Mouse (Mus musculus) limb, embryonic 10.5 days (tissue): Measurements from ENCODE around the gene Fgfr2. TPM values are rescaled to one million over a fixed set of nuclear protein-coding genes. Genes with fewer than 3 reads are reported as not detected.

Experiments used
- DNase-seq: peaks from one replicate; pipeline ENCODE4 v3.0.0-alpha.2; 2017; ENCODE audit warnings: low spot score
- H3K27ac ChIP-seq: fragments of 300-500 bp; sonication (generic); 2 replicates; pipeline ENCODE4 v1.5.1; 2016; ENCODE audit warnings: mild to moderate bottlenecking
- H3K27me3 ChIP-seq: fragments of 300-500 bp; sonication (generic); 2 replicates; pipeline ENCODE4 v1.6.1; 2016; ENCODE audit warnings: low read depth, mild to moderate bottlenecking; ENCODE audit not compliant: poor library complexity, severe bottlenecking
- H3K36me3 ChIP-seq: fragments of 300-500 bp; sonication (generic); 2 replicates; pipeline ENCODE4 v1.6.1; 2016; ENCODE audit warnings: mild to moderate bottlenecking, moderate library complexity
- H3K4me1 ChIP-seq: fragments of 300-500 bp; sonication (generic); 2 replicates; pipeline ENCODE4 v1.6.1; 2016
- H3K4me3 ChIP-seq: fragments of 300-500 bp; sonication (generic); 2 replicates; pipeline ENCODE4 v1.5.1; 2016; ENCODE audit warnings: mild to moderate bottlenecking, moderate library complexity
- H3K9me3 ChIP-seq: fragments of 300-500 bp; sonication (generic); replicated peaks from 2 replicates; pipeline ENCODE4 v1.6.1; 2016; ENCODE audit warnings: mild to moderate bottlenecking
- WGBS: fragments of 180-500 bp; shearing (Covaris S2); methylation state at CpG from one replicate; pipeline ENCODE4 v1.1.7; 2016; 5-methylcytosine and 5-hydroxymethylcytosine counted together
- polyA plus RNA-seq: library from polyadenylated mRNA; unstranded; fragments of >200 nt; fragmentation: Nextera tagmentation; extraction: Ambion mirVana; gene quantifications from 2 replicates; pipeline ENCODE4 v1.2.1, GENCODE M21; 2016

Fgfr2 gene
- polyA plus RNA-seq, 1 experiment from 2014 or later = 64.4 TPM

DNA sequence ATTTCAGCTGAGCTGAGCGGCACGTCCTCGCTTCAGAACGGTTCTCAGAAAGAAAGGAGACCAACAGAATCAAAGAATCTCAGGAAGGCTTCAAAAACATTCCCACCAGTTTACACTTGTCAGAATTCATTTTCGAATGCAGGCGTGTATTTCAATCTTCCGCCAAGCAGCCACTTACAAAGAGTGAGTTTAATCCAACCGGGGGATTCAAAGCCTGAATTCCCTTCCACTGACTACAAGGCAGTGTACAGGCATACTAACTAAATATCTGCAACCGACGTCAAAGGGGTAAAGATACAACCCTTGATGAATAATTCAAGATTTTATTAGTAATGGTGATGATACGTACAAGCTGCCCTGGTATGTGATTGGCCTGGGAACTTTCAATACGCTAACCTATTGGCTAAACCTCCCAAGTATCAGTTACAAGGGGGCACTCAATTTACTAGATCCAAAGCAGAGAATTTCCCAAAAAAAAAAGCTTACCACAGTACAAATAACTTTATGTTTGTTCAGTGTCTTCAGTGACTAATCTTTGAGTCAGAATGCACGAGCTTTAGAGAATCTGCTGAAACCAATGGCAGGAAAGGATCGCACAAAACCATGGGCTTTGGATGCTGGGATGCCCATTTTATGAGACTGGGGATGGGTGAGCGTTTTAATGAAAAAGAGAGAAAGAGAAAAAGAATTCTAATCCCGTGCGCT, 2860.5 kb downstream of the Fgfr2 start:
- DNase-seq = no peak
- 26% methylated on average over 17 of the region's 17 CpGs for WGBS
- H3K27me3 ChIP-seq = peaks cover 52% of the 10 kb centered on the region
- H3K9me3 ChIP-seq = no peaks in the 10 kb centered on the region
- H3K4me1 ChIP-seq = peaks cover 89% of the 10 kb centered on the region
- H3K36me3 ChIP-seq = peaks cover 16% of the 10 kb centered on the region
- H3K27ac ChIP-seq = peak overlapping the region; percentile 26; the same call in 1 of the 2 replicates
- H3K4me3 ChIP-seq = peak overlapping the region; percentile 82

DNA sequence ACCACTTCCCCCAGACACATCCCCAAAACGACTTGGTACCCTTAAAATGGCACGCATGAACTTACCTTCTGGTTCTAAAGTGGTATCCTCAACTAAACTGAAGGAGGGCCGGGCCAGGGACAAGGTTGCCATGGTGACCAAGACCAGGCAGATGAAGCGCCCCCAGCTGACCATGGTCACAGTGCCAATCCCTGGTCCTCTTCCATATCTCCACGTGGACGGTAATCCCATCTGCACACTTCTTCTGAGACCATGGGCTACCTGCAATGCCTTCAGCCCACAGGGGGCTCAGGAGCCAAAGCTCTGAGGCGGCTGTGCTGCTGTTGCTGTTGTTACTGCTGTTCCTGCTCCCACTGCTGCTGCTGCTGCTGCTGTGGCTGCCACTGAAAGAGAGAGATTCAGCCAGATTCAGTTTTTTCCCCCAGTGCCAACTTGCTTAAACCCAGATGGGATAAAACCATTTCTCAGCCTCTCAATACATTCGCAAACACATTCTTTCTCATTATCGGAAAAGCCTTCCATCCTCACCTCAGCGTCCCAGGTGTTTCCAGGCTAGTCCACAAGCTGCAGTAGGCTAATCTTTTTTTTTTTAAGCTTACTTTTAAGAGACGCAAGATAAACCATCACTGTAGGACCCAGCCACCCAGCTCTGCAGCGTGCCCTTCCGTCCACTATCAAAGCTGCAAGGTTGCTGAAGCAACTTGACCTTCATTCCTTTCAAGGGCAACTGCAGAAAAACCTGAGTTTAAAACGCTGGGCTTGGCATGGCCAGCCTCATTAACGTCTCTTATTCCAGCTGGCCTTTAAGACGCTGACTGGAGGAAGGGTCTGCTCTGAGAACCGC, 2861.2 kb downstream of the Fgfr2 start:
- no peak for DNase-seq
- Histone ChIP-seq H3K9me3 (no peaks in the 10 kb centered on the region), H3K27ac (peak overlapping the region; percentile 26; the same call in 1 of the 2 replicates), H3K27me3 (peaks cover 50% of the 10 kb centered on the region), H3K4me1 (peaks cover 97% of the 10 kb centered on the region), H3K4me3 (peak overlapping the region; percentile 82), H3K36me3 (peaks cover 19% of the 10 kb centered on the region)
- 42% methylated on average over 17 of the region's 17 CpGs for WGBS

DNA sequence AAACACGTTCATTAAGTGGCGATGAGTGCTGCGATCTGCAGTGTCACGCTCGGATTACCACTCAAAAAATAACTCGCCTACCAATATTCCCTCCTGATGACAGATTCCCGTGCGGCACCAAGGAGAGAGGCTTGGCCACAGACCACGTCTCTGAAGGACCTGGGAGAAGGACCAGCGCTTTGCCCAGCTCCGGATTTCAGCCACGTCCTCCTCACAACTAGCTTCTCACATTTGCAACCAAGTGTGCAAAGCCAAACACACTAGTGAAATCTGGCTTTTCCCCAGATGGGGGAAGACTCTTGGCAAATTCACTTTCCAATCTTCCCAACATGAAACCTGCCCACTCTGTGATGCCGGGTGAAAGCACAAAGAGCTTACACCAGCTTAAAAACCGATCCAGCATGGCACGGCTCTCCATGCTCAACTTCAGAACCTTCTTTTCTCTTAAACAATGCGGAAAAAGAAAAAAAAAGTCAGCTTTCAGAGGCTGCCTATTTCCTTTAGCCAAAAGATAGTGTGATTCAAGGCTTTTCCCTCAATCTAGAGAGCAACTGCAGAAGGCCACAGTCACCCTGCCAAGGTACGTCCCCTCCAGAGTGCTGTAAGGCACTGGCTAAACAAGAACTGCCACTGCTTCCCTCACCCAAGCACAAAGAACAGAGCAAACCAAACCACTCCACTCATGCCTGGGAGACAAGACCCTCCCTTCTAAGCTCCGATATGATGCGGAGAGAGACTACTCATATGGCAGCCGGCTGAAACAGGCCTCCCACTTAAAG, 2862.1 kb downstream of the Fgfr2 start:
- peaks cover 21% of the 10 kb centered on the region for H3K36me3 ChIP-seq
- DNase-seq = no peak

DNA sequence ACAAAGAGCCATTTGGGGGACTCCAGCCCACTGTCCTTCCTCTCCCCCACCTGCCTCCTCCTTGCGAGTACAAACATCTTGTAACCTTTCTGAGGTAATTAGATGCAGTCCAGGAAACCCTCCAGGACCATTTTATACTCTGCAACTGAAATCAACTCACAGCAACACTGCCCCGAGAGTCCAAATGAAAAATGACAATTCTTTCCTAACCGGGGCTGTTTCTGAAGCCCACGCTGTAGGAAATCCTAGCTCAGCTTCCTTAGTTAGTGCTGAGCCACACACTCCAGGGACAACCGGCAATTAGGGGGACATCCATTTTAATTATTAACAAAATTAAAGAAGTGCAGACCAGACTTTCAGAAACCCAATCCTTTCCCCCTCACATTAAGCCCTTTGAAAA, 2863.1 kb downstream of the Fgfr2 start:
- no peaks in the 10 kb centered on the region for H3K9me3 ChIP-seq
- H3K27me3 ChIP-seq = peaks cover 44% of the 10 kb centered on the region
- H3K4me1 ChIP-seq = peaks cover 90% of the 10 kb centered on the region
- no peak for DNase-seq
- no peak overlapping the region; the same call in 1 of the 2 replicates for H3K27ac ChIP-seq
- WGBS = 26% methylated on average over 5 of the region's 5 CpGs
- H3K4me3 ChIP-seq = 0 out of 2 replicates have a peak overlapping the region, but pooled peaks have one; percentile 2
- H3K36me3 ChIP-seq = peaks cover 21% of the 10 kb centered on the region

More for the DNA sequence above, 2862.1 kb downstream of the Fgfr2 start:
- H3K27me3 ChIP-seq = peaks cover 50% of the 10 kb centered on the region
- H3K27ac ChIP-seq = 0 out of 2 replicates have a peak overlapping the region, but pooled peaks have one; percentile 10
- peaks cover 94% of the 10 kb centered on the region for H3K4me1 ChIP-seq
- WGBS = 78% methylated on average over 20 of the region's 20 CpGs
- H3K4me3 ChIP-seq = 0 out of 2 replicates have a peak overlapping the region, but pooled peaks have one; percentile 2
- H3K9me3 ChIP-seq = no peaks in the 10 kb centered on the region

DNA sequence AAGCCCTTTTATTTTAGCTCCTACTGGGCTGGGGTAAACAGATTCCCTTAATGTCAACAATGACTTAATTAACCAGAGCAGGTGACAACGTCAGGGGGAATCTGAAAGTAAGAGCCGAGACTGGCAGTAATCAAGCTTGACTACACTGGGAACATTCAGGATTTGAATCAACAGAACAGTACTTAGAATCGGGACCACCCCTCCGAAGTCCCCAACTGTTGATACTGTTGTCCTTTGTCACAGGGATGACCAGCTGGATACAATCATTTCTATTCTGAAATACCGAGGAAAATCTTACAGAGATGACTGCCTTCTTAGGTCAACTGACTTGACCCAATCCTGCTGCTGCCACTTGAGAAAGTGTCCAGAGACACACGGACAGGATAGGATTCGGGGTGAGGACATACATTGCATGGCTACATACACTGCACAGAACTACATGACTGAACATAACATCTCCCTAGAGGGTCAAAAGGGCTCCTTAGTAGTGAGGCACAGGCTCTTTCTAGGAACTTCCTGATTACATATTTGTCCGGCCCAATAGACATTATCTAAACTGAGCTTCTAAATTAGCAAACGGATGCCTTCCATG, 2864.3 kb downstream of the Fgfr2 start:
- H3K4me1 ChIP-seq = peaks cover 85% of the 10 kb centered on the region
- DNase-seq = no peak
- peaks cover 21% of the 10 kb centered on the region for H3K36me3 ChIP-seq
- 0 out of 2 replicates have a peak overlapping the region, but pooled peaks have one; percentile 14 for H3K4me3 ChIP-seq
- H3K9me3 ChIP-seq = no peaks in the 10 kb centered on the region
- peak overlapping the region; percentile 68; the same call in 1 of the 2 replicates for H3K27ac ChIP-seq
- H3K27me3 ChIP-seq = peaks cover 38% of the 10 kb centered on the region
- WGBS = 28% methylated on average over 9 of the region's 9 CpGs

DNA sequence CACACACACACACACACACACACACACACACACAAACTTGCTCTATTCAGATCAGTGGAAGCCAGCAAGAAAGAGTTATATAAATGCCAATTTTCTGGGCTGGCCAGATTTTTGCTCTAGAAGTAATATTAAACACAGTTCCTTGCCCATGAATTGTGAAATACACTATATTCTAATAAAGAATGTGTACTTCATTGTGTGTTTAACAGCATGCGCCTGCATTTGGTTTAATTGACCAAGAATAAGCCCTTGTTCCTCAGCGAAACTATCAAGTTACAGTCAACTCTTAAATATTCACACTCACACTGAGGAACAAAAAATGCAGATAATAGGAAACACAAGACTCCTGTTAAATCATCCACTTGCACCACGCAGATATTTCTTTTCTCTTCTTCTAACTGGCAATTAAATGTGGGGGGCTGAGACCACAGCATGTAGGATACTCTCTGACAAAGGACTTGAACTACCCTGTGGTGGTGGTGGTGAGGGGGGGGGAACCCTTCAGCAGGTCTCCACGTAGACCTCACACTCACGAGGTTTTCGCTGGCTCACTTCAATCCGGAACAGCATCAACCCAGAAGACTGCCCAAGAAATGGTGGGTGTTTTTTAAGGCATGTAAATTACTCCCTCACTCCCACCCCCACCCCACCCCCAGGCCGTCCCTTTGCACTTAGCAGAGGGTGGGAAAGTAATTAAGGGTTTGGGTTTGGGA, 2865.0 kb downstream of the Fgfr2 start:
- no peak for DNase-seq
- peak overlapping the region; percentile 68; the same call in 1 of the 2 replicates for H3K27ac ChIP-seq
- peaks cover 31% of the 10 kb centered on the region for H3K27me3 ChIP-seq
- H3K4me3 ChIP-seq = 0 out of 2 replicates have a peak overlapping the region, but pooled peaks have one; percentile 14
- no peaks in the 10 kb centered on the region for H3K9me3 ChIP-seq
- WGBS = 19% methylated on average over 8 of the region's 8 CpGs
- peaks cover 85% of the 10 kb centered on the region for H3K4me1 ChIP-seq
- peaks cover 21% of the 10 kb centered on the region for H3K36me3 ChIP-seq

DNA sequence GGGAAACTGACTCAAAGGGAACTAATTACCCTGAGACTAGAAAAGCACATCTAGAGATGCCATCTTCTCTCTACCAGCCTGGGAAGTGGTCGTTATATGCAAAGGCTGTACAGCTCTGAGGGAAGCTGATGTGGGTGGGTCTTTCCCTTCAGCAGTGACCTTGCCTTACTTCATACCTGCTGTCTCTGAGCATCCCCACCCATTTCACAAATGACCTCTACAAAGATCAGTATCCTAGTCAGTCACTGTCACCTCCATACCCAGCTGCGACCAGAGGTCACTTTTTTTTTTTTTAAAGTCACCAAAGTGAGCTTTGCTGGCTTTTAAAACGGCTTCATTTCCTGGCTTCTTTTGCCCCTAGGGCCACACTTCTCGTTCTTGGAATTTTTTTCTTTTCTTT, 2869.9 kb downstream of the Fgfr2 start:
- Histone ChIP-seq H3K4me3 (no peak overlapping the region), H3K9me3 (no peaks in the 10 kb centered on the region), H3K27me3 (no peaks in the 10 kb centered on the region), H3K27ac (no peak overlapping the region), H3K4me1 (peaks cover 78% of the 10 kb centered on the region), H3K36me3 (peaks cover 12% of the 10 kb centered on the region)
- 39% methylated on average over 4 of the region's 4 CpGs for WGBS
- DNase-seq = no peak

DNA sequence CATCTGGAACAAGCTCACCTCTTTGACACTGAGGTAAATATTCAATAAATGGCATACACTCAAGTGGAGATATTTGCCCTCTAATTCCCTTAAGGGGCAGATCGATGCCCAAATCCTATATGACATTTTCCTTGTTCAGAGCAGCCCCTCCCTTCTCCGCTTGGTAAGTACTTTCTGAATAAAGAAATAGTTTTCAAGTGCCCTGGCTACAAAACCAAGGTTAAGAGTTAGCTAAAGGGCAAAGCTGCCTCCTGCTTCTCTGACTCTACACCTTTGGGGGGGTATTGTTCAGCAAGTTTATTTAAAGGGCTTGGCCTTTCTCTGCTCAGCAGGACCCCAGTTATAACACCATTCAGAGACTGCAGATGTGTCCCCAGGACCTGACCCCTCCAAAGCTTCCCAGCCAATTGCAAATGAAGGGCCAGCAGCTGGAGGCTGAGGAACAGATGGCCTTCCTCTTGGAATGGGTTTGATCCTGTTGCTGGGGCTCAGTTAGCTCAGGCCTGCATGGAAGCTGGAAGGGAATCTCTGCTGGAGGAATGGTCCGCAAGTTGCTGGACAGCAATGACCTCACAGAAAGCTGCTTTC, 2871.1 kb downstream of the Fgfr2 start:
- Histone ChIP-seq H3K27me3 (no peaks in the 10 kb centered on the region), H3K9me3 (no peaks in the 10 kb centered on the region), H3K27ac (peak overlapping the region; percentile 51; the same call in 1 of the 2 replicates), H3K4me3 (no peak overlapping the region), H3K4me1 (peaks cover 74% of the 10 kb centered on the region), H3K36me3 (peaks cover 10% of the 10 kb centered on the region)
- WGBS = 60% methylated on average over 3 of the region's 3 CpGs
- no peak for DNase-seq

DNA sequence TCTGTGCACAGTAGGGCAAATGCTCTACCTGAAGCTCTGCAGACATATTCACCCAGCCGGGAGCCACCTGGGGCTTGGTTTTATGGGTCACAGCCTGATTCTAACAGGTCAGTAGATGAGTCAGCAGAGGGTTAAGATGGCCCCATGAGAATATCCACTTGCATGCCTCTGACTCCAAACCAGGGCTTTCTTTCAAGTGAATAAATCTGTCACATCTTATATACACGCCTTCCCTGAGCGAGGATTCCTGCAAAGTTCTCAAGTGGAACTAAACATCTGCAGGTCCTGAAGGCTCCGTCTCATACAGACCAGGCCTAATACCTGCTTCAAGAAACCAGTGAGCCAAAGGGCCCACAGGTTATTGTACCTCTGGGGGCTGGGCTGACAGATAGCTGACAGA, 2872.2 kb downstream of the Fgfr2 start:
- DNase-seq = no peak
- no peak overlapping the region; the same call in 1 of the 2 replicates for H3K27ac ChIP-seq

DNA sequence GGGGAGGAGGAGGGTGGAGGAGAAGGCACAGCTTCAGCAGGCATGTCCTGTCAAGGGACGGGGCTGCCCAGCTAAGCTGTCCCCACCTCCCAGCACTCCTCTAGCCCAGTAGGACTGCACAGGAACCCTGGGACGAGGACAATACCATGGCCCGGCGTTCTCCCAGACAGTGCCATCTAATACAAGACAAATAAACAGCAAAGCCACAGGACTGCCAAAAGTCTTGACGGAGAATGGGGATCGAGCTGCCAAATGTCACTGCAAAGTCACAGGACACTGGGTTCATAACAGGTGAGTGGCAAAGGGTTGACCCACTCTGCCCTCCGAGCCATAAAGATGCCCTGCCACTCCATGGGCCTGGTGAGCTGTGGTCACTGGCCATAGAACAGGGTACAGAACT, 2874.7 kb downstream of the Fgfr2 start:
- Histone ChIP-seq H3K27ac (0 out of 2 replicates have a peak overlapping the region, but pooled peaks have one; percentile 34), H3K4me3 (no peak overlapping the region), H3K36me3 (peaks cover 7% of the 10 kb centered on the region), H3K27me3 (no peaks in the 10 kb centered on the region), H3K9me3 (no peaks in the 10 kb centered on the region), H3K4me1 (peaks cover 52% of the 10 kb centered on the region)
- whole genome bisulfite sequencing = 78% methylated on average over 7 of the region's 7 CpGs
- DNase-seq = no peak

More for the DNA sequence above, 2872.2 kb downstream of the Fgfr2 start:
- no peaks in the 10 kb centered on the region for H3K27me3 ChIP-seq
- WGBS = 59% methylated on average over 4 of the region's 4 CpGs
- no peaks in the 10 kb centered on the region for H3K9me3 ChIP-seq
- H3K4me1 ChIP-seq = peaks cover 67% of the 10 kb centered on the region
- H3K4me3 ChIP-seq = no peak overlapping the region
- peaks cover 7% of the 10 kb centered on the region for H3K36me3 ChIP-seq

DNA sequence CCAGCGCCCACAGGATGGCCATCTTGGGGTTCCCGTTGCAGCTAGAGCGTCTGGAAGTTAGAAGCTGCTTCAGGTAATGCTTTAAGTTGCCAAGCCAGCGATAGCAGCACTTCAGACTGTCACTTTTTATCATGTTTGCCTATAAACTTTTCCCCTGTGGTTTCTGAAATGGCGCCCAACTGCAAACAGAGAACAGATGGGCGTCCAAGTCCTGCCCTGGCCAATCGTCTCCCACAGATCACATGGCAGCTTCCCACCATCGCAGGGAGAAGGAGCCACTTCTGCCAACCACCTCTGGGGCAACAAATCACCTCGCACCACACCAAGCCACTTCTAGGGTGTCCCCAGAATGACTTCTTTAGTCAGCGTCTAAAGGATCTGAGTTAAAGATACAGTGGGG, 2875.3 kb downstream of the Fgfr2 start:
- H3K4me1 ChIP-seq = peaks cover 46% of the 10 kb centered on the region
- WGBS = 82% methylated on average over 10 of the region's 10 CpGs
- H3K9me3 ChIP-seq = no peaks in the 10 kb centered on the region
- H3K36me3 ChIP-seq = peaks cover 6% of the 10 kb centered on the region
- no peak overlapping the region for H3K4me3 ChIP-seq
- no peak for DNase-seq
- no peaks in the 10 kb centered on the region for H3K27me3 ChIP-seq
- H3K27ac ChIP-seq = 0 out of 2 replicates have a peak overlapping the region, but pooled peaks have one; percentile 34
